Mouse (Mus musculus) lung, embryonic 14.5 days (tissue): ENCODE data around the gene Shox2. TPM values are rescaled to one million over a fixed set of nuclear protein-coding genes. Genes with fewer than 3 reads are reported as not detected.

Source experiments
- ATAC-seq: fragments of 200-750 bp; cut with Nextera tagmentation; 2 replicates; pipeline ENCODE4 v1.8.0; 2017; ENCODE audit warnings: mild to moderate bottlenecking, moderate TSS enrichment, moderate library complexity; ENCODE audit not compliant: insufficient read depth
- DNase-seq: peaks from one replicate; pipeline ENCODE4 v3.0.0-alpha.2; 2015
- H3K27ac ChIP-seq: fragments of 300-500 bp; sonication (generic); 2 replicates; pipeline ENCODE4 v1.5.1; 2014; ENCODE audit warnings: low read depth, mild to moderate bottlenecking, moderate library complexity
- H3K27me3 ChIP-seq: fragments of 300-500 bp; sonication (generic); 2 replicates; pipeline ENCODE4 v1.6.1; 2014; ENCODE audit warnings: low read length, control low read depth; ENCODE audit not compliant: insufficient read depth
- H3K36me3 ChIP-seq: fragments of 300-500 bp; sonication (generic); 2 replicates; pipeline ENCODE4 v1.6.1; 2014; ENCODE audit warnings: control low read depth; ENCODE audit not compliant: insufficient read depth
- H3K4me1 ChIP-seq: fragments of 300-500 bp; sonication (generic); 2 replicates; pipeline ENCODE4 v1.6.1; 2014; ENCODE audit warnings: antibody characterized with exemption, control low read depth; ENCODE audit not compliant: insufficient read depth
- H3K4me2 ChIP-seq: fragments of 300-500 bp; sonication (generic); 2 replicates; pipeline ENCODE4 v1.6.1; 2014; ENCODE audit warnings: mild to moderate bottlenecking
- H3K4me3 ChIP-seq: fragments of 300-500 bp; sonication (generic); 2 replicates; pipeline ENCODE4 v1.5.1; 2014; ENCODE audit warnings: low read depth, low read length
- H3K9ac ChIP-seq: fragments of 300-500 bp; sonication (generic); 2 replicates; pipeline ENCODE4 v1.6.1; 2014
- H3K9me3 ChIP-seq: fragments of 300-500 bp; sonication (generic); 2 replicates; pipeline ENCODE4 v1.6.1; 2016; ENCODE audit warnings: low read depth, low read length, control low read depth
- CTCF ChIP-seq: IDR thresholded peaks from 2 replicates; pipeline ENCODE4 v1.5.1; 2016; ENCODE audit warnings: antibody characterized with exemption, low read depth
- WGBS: fragments of 180-500 bp; shearing (Covaris S2); extraction: QIAGEN DNeasy Blood & Tissue Kit; methylation state at CpG from one replicate; pipeline ENCODE4 v1.1.7; 2014; 5-methylcytosine and 5-hydroxymethylcytosine counted together
- polyA plus RNA-seq: library from polyadenylated mRNA; unstranded; fragments of >200 nt; fragmentation: Nextera tagmentation; extraction: Ambion mirVana; gene quantifications from 2 replicates; pipeline ENCODE4 v1.2.1, GENCODE M21; 2014

The Shox2 gene
- polyA plus RNA-seq, 1 experiment from 2014 or later = 0.26 TPM

DNA sequence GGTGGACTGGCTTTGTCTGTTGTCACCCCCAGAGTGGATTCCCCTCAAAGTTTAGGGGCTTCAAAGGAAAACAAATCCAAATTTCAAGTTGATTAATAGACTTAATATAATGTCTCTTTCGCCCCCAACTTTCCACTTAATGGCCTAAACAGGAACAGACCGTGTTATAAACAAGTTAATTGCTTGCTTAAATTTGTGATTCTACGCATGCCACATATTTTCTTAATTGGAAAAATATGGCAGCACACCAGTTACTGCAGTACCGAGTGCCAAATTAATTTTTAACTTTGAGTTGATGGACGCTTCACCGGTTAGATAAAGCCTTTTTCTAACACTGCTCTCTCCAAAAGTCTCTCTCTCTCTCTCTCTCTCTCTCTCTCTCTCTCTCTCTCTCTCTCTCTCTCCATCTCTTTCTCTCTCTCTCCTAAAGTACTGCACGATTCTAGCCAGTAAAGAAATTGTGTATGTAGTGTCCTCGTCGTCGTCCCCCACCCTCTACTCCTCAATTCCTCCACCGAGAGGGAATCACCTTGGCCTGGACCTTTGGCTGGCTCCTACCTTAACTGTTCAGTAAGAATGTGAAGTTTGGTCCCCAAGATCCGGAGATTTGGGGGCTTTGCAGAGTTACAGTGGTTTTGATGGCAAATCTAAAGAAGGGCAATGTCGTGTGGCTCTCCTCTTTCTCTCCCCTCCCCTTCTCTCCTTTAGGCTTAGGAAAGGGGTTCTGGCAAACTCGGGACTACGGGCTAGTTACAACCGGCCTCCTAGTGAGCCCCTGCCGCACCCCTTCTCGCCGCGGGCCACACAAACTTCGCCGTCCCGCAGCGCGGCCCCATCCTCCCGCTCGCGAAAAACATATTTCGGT lies 1.2 kb downstream of the Shox2 start:
- WGBS = 3% methylated on average over 29 of the region's 29 CpGs
- H3K9ac ChIP-seq = no peak overlapping the region
- no peak for DNase-seq
- 0 out of 2 replicates have a peak, but pooled peaks cover 4% of the 10 kb centered on the region for H3K4me1 ChIP-seq
- peaks cover 89% of the 10 kb centered on the region for H3K27me3 ChIP-seq
- H3K4me2 ChIP-seq = peak overlapping the region; percentile 71
- no peak for TF ChIP-seq CTCF
- no peaks in the 10 kb centered on the region for H3K9me3 ChIP-seq
- ATAC-seq = no peak
- peak overlapping the region; percentile 41 for H3K4me3 ChIP-seq
- no peak overlapping the region for H3K27ac ChIP-seq
- H3K36me3 ChIP-seq = no peaks in the 10 kb centered on the region

DNA sequence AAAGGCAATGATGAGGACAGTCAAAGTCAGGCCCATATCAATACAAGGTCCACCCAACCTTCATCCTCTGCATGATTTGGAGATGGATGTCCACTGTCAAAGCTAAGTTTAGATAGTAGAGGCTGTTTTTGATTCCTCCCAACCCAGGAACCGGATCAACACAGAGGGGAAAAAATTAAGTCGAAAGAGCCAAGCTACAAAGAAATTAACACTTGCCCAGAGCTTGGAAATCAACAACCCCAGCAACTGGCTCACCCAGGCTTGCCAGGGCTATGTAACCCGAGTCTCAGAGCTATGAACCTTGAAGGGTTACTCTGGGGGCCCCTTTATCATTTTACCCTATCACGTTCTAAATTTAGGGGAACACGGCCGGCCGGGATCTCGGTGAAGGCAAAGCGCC lies 2.1 kb downstream of the Shox2 start:
- Histone ChIP-seq H3K36me3 (no peaks in the 10 kb centered on the region), H3K9me3 (no peaks in the 10 kb centered on the region), H3K27ac (no peak overlapping the region), H3K4me1 (0 out of 2 replicates have a peak, but pooled peaks cover 4% of the 10 kb centered on the region), H3K9ac (no peak overlapping the region), H3K4me3 (0 out of 2 replicates have a peak overlapping the region, but pooled peaks have one; percentile 1), H3K4me2 (no peak overlapping the region), H3K27me3 (peaks cover 95% of the 10 kb centered on the region)
- ATAC-seq (no peak), DNase-seq (no peak)
- 7% methylated on average over 9 of the region's 9 CpGs for WGBS
- TF ChIP-seq CTCF = no peak

DNA sequence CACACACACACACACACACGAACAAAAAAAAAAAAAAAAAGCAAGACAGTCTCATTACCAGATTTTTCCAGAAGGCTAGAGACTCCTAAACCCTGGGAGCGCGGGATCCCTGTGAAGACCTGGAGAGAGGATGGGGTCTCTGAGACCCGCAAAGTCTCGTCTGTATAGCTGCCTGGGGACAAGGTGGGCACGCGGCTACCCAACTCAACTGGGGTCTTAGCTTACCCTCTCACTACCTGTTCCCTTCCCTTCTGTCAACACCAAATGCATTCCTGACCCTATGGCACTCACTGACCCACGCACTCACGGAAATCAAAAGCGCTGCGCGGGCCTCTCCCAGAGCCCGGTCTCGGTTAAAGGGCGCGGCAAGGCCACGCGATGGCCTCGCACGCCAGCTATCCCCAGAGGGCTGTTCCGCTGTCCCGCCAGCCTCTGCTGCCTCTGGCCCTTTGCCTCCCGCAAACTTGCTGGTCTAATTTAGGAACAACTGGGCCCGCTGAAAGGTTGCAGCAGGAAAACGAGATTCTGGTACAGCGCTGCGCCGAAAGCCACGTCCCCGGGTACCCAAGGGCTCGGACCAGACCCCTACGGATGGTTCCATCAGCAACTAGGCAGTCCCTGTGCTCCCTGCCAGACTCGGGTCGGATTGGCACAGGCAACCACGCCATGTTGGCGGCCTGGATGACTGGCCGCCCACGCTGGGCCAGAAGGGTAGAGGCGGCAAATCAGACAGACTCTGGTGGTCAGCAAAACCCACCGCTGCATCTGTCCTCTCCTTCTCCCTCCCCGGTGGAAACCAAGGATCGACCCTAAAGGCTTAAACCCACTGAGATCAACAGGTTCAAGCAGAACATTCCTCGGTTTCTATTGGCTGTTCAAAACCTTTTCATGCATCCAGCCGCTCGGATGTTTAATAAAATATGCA lies 2.9 kb downstream of the Shox2 start:
- Histone ChIP-seq H3K4me1 (0 out of 2 replicates have a peak, but pooled peaks cover 4% of the 10 kb centered on the region), H3K4me3 (peak overlapping the region; percentile 8; the same call in 1 of the 2 replicates), H3K9ac (no peak overlapping the region), H3K27ac (no peak overlapping the region), H3K4me2 (no peak overlapping the region), H3K27me3 (peaks cover 95% of the 10 kb centered on the region), H3K36me3 (no peaks in the 10 kb centered on the region), H3K9me3 (no peaks in the 10 kb centered on the region)
- TF ChIP-seq CTCF = no peak
- no peak for ATAC-seq
- WGBS = under 1% methylated on average over 45 of the region's 45 CpGs
- DNase-seq = no peak

GRCm38 (mm10) chr3:66977811-66978456 lies 3.6 kb downstream of the Shox2 start:
- ATAC-seq = no peak

GRCm38 (mm10) chr3:66976889-66977615 lies 4.5 kb downstream of the Shox2 start:
- no peak overlapping the region for H3K4me2 ChIP-seq
- 10% methylated on average over 13 of the region's 13 CpGs for WGBS
- no peaks in the 10 kb centered on the region for H3K9me3 ChIP-seq
- H3K27me3 ChIP-seq = peaks cover 96% of the 10 kb centered on the region
- DNase-seq (no peak), ATAC-seq (no peak)
- 0 out of 2 replicates have a peak, but pooled peaks cover 4% of the 10 kb centered on the region for H3K4me1 ChIP-seq
- no peak overlapping the region for H3K27ac ChIP-seq
- no peaks in the 10 kb centered on the region for H3K36me3 ChIP-seq
- no peak overlapping the region for H3K9ac ChIP-seq
- H3K4me3 ChIP-seq = no peak overlapping the region
- TF ChIP-seq CTCF = no peak

More at GRCm38 (mm10) chr3:66977811-66978456, 3.6 kb downstream of the Shox2 start:
- WGBS = 1% methylated on average over 25 of the region's 25 CpGs
- no peak overlapping the region for H3K9ac ChIP-seq
- peaks cover 97% of the 10 kb centered on the region for H3K27me3 ChIP-seq
- no peak for TF ChIP-seq CTCF
- H3K4me2 ChIP-seq = no peak overlapping the region
- H3K9me3 ChIP-seq = no peaks in the 10 kb centered on the region
- 0 out of 2 replicates have a peak, but pooled peaks cover 4% of the 10 kb centered on the region for H3K4me1 ChIP-seq
- no peak overlapping the region for H3K27ac ChIP-seq
- H3K36me3 ChIP-seq = no peaks in the 10 kb centered on the region
- DNase-seq = peak; percentile 26
- no peak overlapping the region for H3K4me3 ChIP-seq

DNA sequence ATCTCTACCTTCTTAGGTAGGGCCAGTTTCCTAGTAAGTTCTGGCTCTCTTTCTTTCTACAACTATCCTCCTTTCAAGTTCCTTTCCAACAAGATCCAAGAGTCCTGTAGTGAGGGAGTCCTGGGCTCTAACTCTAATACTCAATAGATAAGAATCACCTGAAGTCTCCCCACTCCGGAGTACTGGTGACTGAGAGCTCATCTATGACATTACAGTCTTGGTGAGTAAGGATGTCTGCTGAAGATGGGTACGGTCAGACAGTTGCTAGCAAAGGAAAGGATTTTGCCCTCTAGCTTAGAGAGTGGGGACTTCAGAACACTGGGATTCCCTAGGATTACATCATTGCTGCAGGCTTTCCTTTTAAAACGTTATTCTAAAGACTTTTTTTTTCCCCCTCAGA lies 7.1 kb downstream of the Shox2 start:
- Histone ChIP-seq H3K27me3 (peaks cover 95% of the 10 kb centered on the region), H3K4me3 (no peak overlapping the region), H3K4me1 (no peaks in the 10 kb centered on the region), H3K4me2 (no peak overlapping the region), H3K9ac (no peak overlapping the region), H3K36me3 (no peaks in the 10 kb centered on the region), H3K9me3 (no peaks in the 10 kb centered on the region), H3K27ac (no peak overlapping the region)
- no peak for DNase-seq
- 18% methylated on average over 3 of the region's 3 CpGs for WGBS
- no peak for ATAC-seq
- no peak for TF ChIP-seq CTCF
